Mouse (Mus musculus) neural tube, embryonic 13.5 days (tissue): ENCODE measurements around the gene Myo3b. TPM values are rescaled to one million over a fixed set of nuclear protein-coding genes. Genes with fewer than 3 reads are reported as not detected.

Experiments used
- ATAC-seq: fragments of 200-750 bp; cut with Nextera tagmentation; 2 replicates; pipeline ENCODE4 v1.8.0; 2017; ENCODE audit warnings: low read depth, mild to moderate bottlenecking, moderate TSS enrichment, moderate library complexity
- H3K27ac ChIP-seq: fragments of 300-500 bp; sonication (generic); replicated peaks from 2 replicates; pipeline ENCODE4 v1.5.1; 2015; ENCODE audit warnings: moderate library complexity, mild to moderate bottlenecking, inconsistent platforms
- H3K27me3 ChIP-seq: fragments of 300-500 bp; sonication (generic); 2 replicates; pipeline ENCODE4 v1.6.1; 2015; ENCODE audit warnings: mild to moderate bottlenecking, inconsistent platforms
- H3K36me3 ChIP-seq: fragments of 300-500 bp; sonication (generic); 2 replicates; pipeline ENCODE4 v1.6.1; 2015; ENCODE audit warnings: mild to moderate bottlenecking, inconsistent platforms
- H3K4me1 ChIP-seq: fragments of 300-500 bp; sonication (generic); replicated peaks from 2 replicates; pipeline ENCODE4 v1.6.1; 2015; ENCODE audit warnings: inconsistent platforms
- H3K4me2 ChIP-seq: fragments of 300-500 bp; sonication (generic); 2 replicates; pipeline ENCODE4 v1.6.1; 2015; ENCODE audit warnings: inconsistent platforms, mild to moderate bottlenecking, moderate library complexity
- H3K4me3 ChIP-seq: fragments of 300-500 bp; sonication (generic); 2 replicates; pipeline ENCODE4 v1.5.1; 2015; ENCODE audit warnings: mild to moderate bottlenecking, inconsistent platforms
- H3K9ac ChIP-seq: fragments of 300-500 bp; sonication (generic); 2 replicates; pipeline ENCODE4 v1.6.1; 2015; ENCODE audit warnings: moderate library complexity, mild to moderate bottlenecking, inconsistent platforms
- H3K9me3 ChIP-seq: fragments of 300-500 bp; sonication (generic); 2 replicates; pipeline ENCODE4 v1.6.1; 2016; ENCODE audit warnings: inconsistent platforms
- WGBS: fragments of 180-500 bp; shearing (Covaris S2); methylation state at CpG from one replicate; pipeline ENCODE4 v1.1.7; 2015; 5-methylcytosine and 5-hydroxymethylcytosine counted together
- polyA plus RNA-seq: library from polyadenylated mRNA; unstranded; fragments of >200 nt; fragmentation: Nextera tagmentation; extraction: Ambion mirVana; gene quantifications from 2 replicates; pipeline ENCODE4 v1.2.1, GENCODE M21; 2015

The Myo3b gene
- polyA plus RNA-seq, 1 experiment from 2014 or later, result 0.04 TPM

- ATAC-seq, result peak; percentile 64
- no peak overlapping the region for H3K9ac ChIP-seq
- 24% methylated on average over 6 of the region's 6 CpGs for WGBS
- 0 out of 2 replicates have a peak, but pooled peaks cover 7% of the 10 kb centered on the region for H3K27me3 ChIP-seq
- H3K4me2 ChIP-seq, result no peak overlapping the region
- peak overlapping the region; percentile 77 for H3K27ac ChIP-seq
- no peak overlapping the region for H3K4me3 ChIP-seq
- H3K4me1 ChIP-seq, result peaks cover 23% of the 10 kb centered on the region
- no peaks in the 10 kb centered on the region for H3K9me3 ChIP-seq
- no peaks in the 10 kb centered on the region for H3K36me3 ChIP-seq
Observed at GRCm38 (mm10) chr2:70176823-70177708, 138.1 kb downstream of the Myo3b start.

- Histone ChIP-seq H3K9me3 (no peaks in the 10 kb centered on the region), H3K27ac (peak overlapping the region; percentile 77), H3K36me3 (no peaks in the 10 kb centered on the region), H3K9ac (no peak overlapping the region), H3K4me2 (no peak overlapping the region), H3K27me3 (0 out of 2 replicates have a peak, but pooled peaks cover 7% of the 10 kb centered on the region), H3K4me1 (peaks cover 23% of the 10 kb centered on the region), H3K4me3 (no peak overlapping the region)
- peak; percentile 84 for ATAC-seq
- WGBS, result 27% methylated on average over 5 of the region's 5 CpGs
Observed at GRCm38 (mm10) chr2:70177709-70178030, 138.7 kb downstream of the Myo3b start.

GRCm38 (mm10) chr2:70178241-70178640 is 139.3 kb downstream of the Myo3b start:
- no peak overlapping the region for H3K9ac ChIP-seq
- no peak overlapping the region for H3K4me3 ChIP-seq
- no peaks in the 10 kb centered on the region for H3K36me3 ChIP-seq
- no peaks in the 10 kb centered on the region for H3K9me3 ChIP-seq
- no peak overlapping the region for H3K4me2 ChIP-seq
- H3K27ac ChIP-seq, result peak overlapping the region; percentile 77
- H3K4me1 ChIP-seq, result peaks cover 23% of the 10 kb centered on the region
- ATAC-seq, result 0 out of 2 replicates have a peak, but pooled peaks have one; percentile 40
- 0 out of 2 replicates have a peak, but pooled peaks cover 7% of the 10 kb centered on the region for H3K27me3 ChIP-seq

DNA sequence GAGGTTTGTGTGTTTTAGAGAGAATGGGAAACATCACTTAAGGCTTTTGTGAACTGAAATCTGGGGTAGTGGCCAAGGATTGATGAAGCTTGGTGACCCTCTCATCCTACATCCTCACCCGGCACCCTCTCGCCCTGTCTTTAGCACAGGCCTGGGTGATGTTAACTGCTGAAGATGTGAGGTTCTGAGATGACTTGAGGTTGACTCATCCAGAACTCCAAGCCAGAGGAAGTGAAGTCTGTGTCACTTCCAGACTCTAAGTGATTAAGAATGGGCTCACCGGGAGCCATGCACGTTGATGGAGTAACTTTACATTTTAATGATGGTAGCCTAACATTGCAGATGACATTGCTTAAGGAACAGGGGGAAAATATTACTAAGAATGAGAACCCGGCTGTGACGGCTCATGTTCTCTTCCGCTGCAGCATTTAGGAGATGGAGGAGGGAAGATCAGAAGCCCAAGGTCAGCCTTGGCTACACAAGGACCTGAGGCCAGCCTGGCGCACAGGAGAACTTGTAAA is 143.3 kb downstream of the Myo3b start:
- no peak overlapping the region for H3K4me2 ChIP-seq
- 91% methylated on average over 8 of the region's 8 CpGs for WGBS
- no peak overlapping the region for H3K27ac ChIP-seq
- no peaks in the 10 kb centered on the region for H3K9me3 ChIP-seq
- ATAC-seq, result no peak
- H3K9ac ChIP-seq, result no peak overlapping the region
- no peaks in the 10 kb centered on the region for H3K36me3 ChIP-seq
- no peak overlapping the region for H3K4me3 ChIP-seq
- H3K27me3 ChIP-seq, result 0 out of 2 replicates have a peak, but pooled peaks cover 7% of the 10 kb centered on the region
- H3K4me1 ChIP-seq, result peaks cover 16% of the 10 kb centered on the region

- Histone ChIP-seq H3K4me2 (no peak overlapping the region), H3K36me3 (no peaks in the 10 kb centered on the region), H3K9me3 (no peaks in the 10 kb centered on the region), H3K4me3 (no peak overlapping the region), H3K27ac (no peak overlapping the region), H3K9ac (no peak overlapping the region), H3K27me3 (no peaks in the 10 kb centered on the region), H3K4me1 (no peaks in the 10 kb centered on the region)
- ATAC-seq, result no peak
- WGBS, result 79% methylated on average over 6 of the region's 6 CpGs
Observed at GRCm38 (mm10) chr2:70187040-70187439, 148.1 kb downstream of the Myo3b start.

- H3K4me3 ChIP-seq, result no peak overlapping the region
- H3K27me3 ChIP-seq, result peaks cover 5% of the 10 kb centered on the region; the same call in 1 of the 2 replicates
- 0 out of 2 replicates have a peak, but pooled peaks cover 4% of the 10 kb centered on the region for H3K4me1 ChIP-seq
- H3K27ac ChIP-seq, result no peak overlapping the region
- H3K9me3 ChIP-seq, result no peaks in the 10 kb centered on the region
- 69% methylated on average over 9 of the region's 9 CpGs for WGBS
- no peak for ATAC-seq
- no peak overlapping the region for H3K9ac ChIP-seq
- H3K4me2 ChIP-seq, result no peak overlapping the region
- H3K36me3 ChIP-seq, result no peaks in the 10 kb centered on the region
Observed at GRCm38 (mm10) chr2:70195418-70196248, 156.7 kb downstream of the Myo3b start.

- WGBS, result 24% methylated on average over 11 of the region's 11 CpGs
- H3K4me1 ChIP-seq, result peaks cover 20% of the 10 kb centered on the region
- H3K9ac ChIP-seq, result no peak overlapping the region
- H3K4me3 ChIP-seq, result no peak overlapping the region
- H3K27me3 ChIP-seq, result peaks cover 13% of the 10 kb centered on the region; the same call in 1 of the 2 replicates
- no peaks in the 10 kb centered on the region for H3K9me3 ChIP-seq
- ATAC-seq, result peak; percentile 74
- H3K4me2 ChIP-seq, result peak overlapping the region; percentile 18
- peak overlapping the region; percentile 75 for H3K27ac ChIP-seq
- H3K36me3 ChIP-seq, result no peaks in the 10 kb centered on the region
Observed at GRCm38 (mm10) chr2:70201796-70202555, 163.1 kb downstream of the Myo3b start.

DNA sequence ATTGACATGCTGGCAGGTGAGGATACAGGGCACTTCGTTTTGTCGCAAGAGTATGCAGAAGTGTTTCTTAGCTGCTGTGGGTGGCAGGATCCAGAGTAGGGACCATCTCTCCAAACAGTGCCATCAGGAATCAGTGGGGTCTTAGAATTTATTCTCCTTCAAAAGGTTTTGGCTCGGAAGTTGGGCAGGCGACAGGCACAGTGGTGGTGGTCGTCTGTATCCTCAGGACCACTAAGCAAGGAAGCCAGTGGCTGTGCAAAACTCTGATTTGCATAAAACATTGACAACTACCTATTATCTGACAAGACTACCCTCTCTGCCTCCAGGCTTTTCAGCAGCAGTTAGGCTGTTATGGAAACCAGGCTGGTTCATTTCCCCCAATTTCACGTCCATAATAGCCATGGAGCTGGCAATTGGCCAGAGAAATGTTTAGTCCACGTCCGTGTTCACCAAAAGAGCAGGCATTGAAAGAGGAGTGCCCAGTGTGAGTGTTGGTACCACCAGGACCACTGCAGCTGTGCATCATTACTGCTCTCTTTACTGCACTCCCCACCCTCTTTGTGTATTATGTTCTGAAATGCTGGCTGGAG is 163.7 kb downstream of the Myo3b start:
- H3K4me3 ChIP-seq, result no peak overlapping the region
- no peaks in the 10 kb centered on the region for H3K36me3 ChIP-seq
- peak overlapping the region; percentile 75 for H3K27ac ChIP-seq
- 13% methylated on average over 8 of the region's 8 CpGs for WGBS
- H3K9me3 ChIP-seq, result no peaks in the 10 kb centered on the region
- peaks cover 20% of the 10 kb centered on the region for H3K4me1 ChIP-seq
- ATAC-seq, result peak; percentile 63
- peak overlapping the region; percentile 18 for H3K4me2 ChIP-seq
- H3K27me3 ChIP-seq, result peaks cover 13% of the 10 kb centered on the region; the same call in 1 of the 2 replicates
- H3K9ac ChIP-seq, result no peak overlapping the region

GRCm38 (mm10) chr2:70208411-70208810 is 169.5 kb downstream of the Myo3b start:
- Histone ChIP-seq H3K27ac (no peak overlapping the region), H3K27me3 (peaks cover 8% of the 10 kb centered on the region; the same call in 1 of the 2 replicates), H3K4me1 (peaks cover under 1% of the 10 kb centered on the region; the same call in 1 of the 2 replicates), H3K36me3 (no peaks in the 10 kb centered on the region), H3K4me3 (no peak overlapping the region), H3K9ac (no peak overlapping the region), H3K4me2 (no peak overlapping the region), H3K9me3 (no peaks in the 10 kb centered on the region)
- WGBS, result 88% methylated on average over 1 of the region's 1 CpGs
- no peak for ATAC-seq

DNA sequence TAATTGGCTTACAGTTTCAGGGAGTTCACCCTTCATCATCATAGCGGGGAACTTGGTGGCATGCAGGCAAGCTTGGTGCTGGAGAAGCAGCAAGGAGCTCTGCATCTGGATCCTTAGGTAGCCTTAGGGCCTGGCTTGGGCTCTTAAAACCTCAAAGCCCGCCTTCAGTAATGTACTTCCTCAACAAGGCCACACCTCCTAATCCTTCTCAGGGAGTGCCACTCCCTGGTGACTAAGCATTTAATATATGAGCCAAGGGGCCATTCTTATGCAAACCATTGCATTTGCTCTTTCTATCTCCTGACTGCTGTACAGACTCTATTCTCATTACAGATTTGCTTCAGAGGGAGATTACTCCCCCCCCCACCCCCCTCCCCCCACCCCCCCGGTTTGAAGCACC is 170.9 kb downstream of the Myo3b start:
- WGBS, result 91% methylated on average over 3 of the region's 3 CpGs
- no peak overlapping the region for H3K27ac ChIP-seq
- H3K4me3 ChIP-seq, result no peak overlapping the region
- H3K36me3 ChIP-seq, result no peaks in the 10 kb centered on the region
- peaks cover 2% of the 10 kb centered on the region; the same call in 1 of the 2 replicates for H3K4me1 ChIP-seq
- H3K27me3 ChIP-seq, result peaks cover 8% of the 10 kb centered on the region; the same call in 1 of the 2 replicates
- no peak for ATAC-seq
- H3K9ac ChIP-seq, result no peak overlapping the region
- H3K4me2 ChIP-seq, result no peak overlapping the region
- no peaks in the 10 kb centered on the region for H3K9me3 ChIP-seq
